16 mouse cellular contexts compared by ENCODE assay signal in the genomic region with DNA sequence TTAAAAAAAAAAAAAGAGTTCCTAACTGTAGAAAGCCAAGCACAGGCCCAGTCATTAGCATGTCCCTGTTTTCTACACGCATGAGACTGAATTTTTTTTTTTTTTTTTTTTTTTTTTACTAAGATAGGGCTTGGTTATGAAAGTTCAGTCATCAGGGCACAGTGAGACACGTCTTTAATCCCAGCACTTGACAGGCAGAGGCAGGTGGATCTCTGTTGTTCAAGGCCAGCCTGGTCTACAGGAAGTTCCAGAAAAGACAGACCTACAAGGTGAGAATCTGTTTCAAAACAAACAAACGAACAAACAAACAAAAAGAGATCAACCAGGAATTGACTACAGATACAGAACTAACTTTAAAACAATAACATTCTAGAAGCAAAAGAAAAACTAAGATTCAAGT.
"Had no signal": no experiment of that assay in that cellular context is flagged by ENCODE, and none has a peak within 500 bp of the region (broad histone marks: within the 10 kb centered on the region; RNA-seq: fewer than 3 reads in every experiment).

No protein-coding gene starts in this region.

- H3K9me3 ChIP-seq: neural tube, embryonic 13.5 days; neural tube, embryonic 15.5 days; stomach, embryonic 15.5 days had no signal

- H3K27me3 ChIP-seq: neural tube, embryonic 13.5 days; neural tube, embryonic 15.5 days; stomach, embryonic 15.5 days had no signal

- H3K27ac ChIP-seq: neural tube, embryonic 13.5 days; neural tube, embryonic 15.5 days; stomach, embryonic 15.5 days; stomach, postnatal 0 days had no signal

- H3K4me2 ChIP-seq: neural tube, embryonic 13.5 days; neural tube, embryonic 15.5 days; stomach, embryonic 15.5 days had no signal

- H3K9ac ChIP-seq: neural tube, embryonic 13.5 days; neural tube, embryonic 15.5 days; stomach, embryonic 15.5 days had no signal

- DNase-seq: retina, postnatal 1 day; right cerebral cortex, adult 18-20 months; right cerebral cortex, postnatal 14 days; right cerebral cortex, postnatal 25 days; right cerebral cortex, postnatal 4 days; spleen, adult 18-20 months; thymus, adult 18-20 months; thymus, adult 2 months; thymus, postnatal 14 days; thymus, postnatal 25 days; thymus, postnatal 36 days; thymus, postnatal 4 days had no signal

- H3K4me3 ChIP-seq: neural tube, embryonic 13.5 days; neural tube, embryonic 15.5 days; stomach, embryonic 15.5 days had no signal
